Comparison of ENCODE assay signal across 8 mouse cellular contexts in genomic region chr2:116893988-116894363, GRCm38 (mm10). TPM values are rescaled to one million over a fixed set of nuclear protein-coding genes. Genes with fewer than 3 reads are reported as not detected.
DNase-seq lines count a peak whose midpoint lies in the region; ATAC-seq and TF ChIP-seq lines count a peak whose summit lies in the region.

No protein-coding gene starts in this region.

- TF ChIP-seq CTCF in MEL (IDR thresholded peaks at IDR 0.05 in 2 of 3, conservative IDR thresholded peaks at IDR 0.05 in 1 of 3; ENCODE audit: control insufficient read depth in 1 of 3, insufficient read depth in 1 of 3, low read depth in 2 of 3, low read length in 3 of 3, poor library complexity in 1 of 3, severe bottlenecking in 1 of 3), result peak; percentile 66 to 78 (median 67); a peak in 5 of 6 replicates

- peaks cover 0 to 3% of the 10 kb centered on the region in 2 experiments; a peak in 1 of 4 replicates for H3K4me1 ChIP-seq in MEL (ENCODE audit: control insufficient read depth in 1 of 2, insufficient read depth in 2 of 2, low read length in 2 of 2)
- H3K4me1 ChIP-seq in embryonic facial prominence, embryonic 11.5 days (ENCODE audit: control insufficient read depth, insufficient read depth, low read length), result no peaks in the 10 kb centered on the region
- H3K4me1 ChIP-seq in hindbrain, embryonic 12.5 days, result 0 out of 2 replicates have a peak, but pooled peaks cover 7% of the 10 kb centered on the region
- H3K4me1 ChIP-seq in limb, embryonic 14.5 days (ENCODE audit: control insufficient read depth, insufficient read depth, low read length), result peaks cover 3% of the 10 kb centered on the region; the same call in 1 of the 2 replicates
- H3K4me1 ChIP-seq in midbrain, embryonic 15.5 days, result peaks cover 6% of the 10 kb centered on the region

- DNase-seq in cerebellum, adult 11 months, result peak; percentile 18
- DNase-seq in cerebellum, postnatal 4 days (ENCODE audit: low spot score in 2 of 2), result no peak
- DNase-seq in MEL (ENCODE audit: low read depth, low spot score), result peak; percentile 67
- DNase-seq in embryonic facial prominence, embryonic 11.5 days (ENCODE audit: low spot score), result peak; percentile 85
- peak; percentile 72 for DNase-seq in limb, embryonic 14.5 days (ENCODE audit: low spot score)
- no peak for DNase-seq in gastrocnemius, postnatal 25 days

- no peak for TF ChIP-seq POLR2A in MEL (IDR thresholded peaks at IDR 0.05; ENCODE audit: control insufficient read depth in 1 of 2, insufficient read depth in 1 of 2, low read depth in 1 of 2, low read length in 2 of 2, poor library complexity in 1 of 2)
- no peak for TF ChIP-seq POLR2A in limb, embryonic 14.5 days (IDR thresholded peaks at IDR 0.05; ENCODE audit: borderline replicate concordance, extremely low read depth, insufficient read depth, insufficient read length)

- no peaks in the 10 kb centered on the region for H3K36me3 ChIP-seq in MEL (ENCODE audit: control insufficient read depth in 1 of 2, insufficient read depth in 2 of 2, low read length in 2 of 2)
- H3K36me3 ChIP-seq in embryonic facial prominence, embryonic 11.5 days (replicated peaks; ENCODE audit: control insufficient read depth, insufficient read depth, low read depth, low read length), result no peaks in the 10 kb centered on the region
- H3K36me3 ChIP-seq in hindbrain, embryonic 12.5 days, result no peaks in the 10 kb centered on the region
- H3K36me3 ChIP-seq in limb, embryonic 14.5 days (ENCODE audit: control insufficient read depth, insufficient read depth, low read length), result no peaks in the 10 kb centered on the region
- H3K36me3 ChIP-seq in midbrain, embryonic 15.5 days (replicated peaks), result no peaks in the 10 kb centered on the region

- H3K27me3 ChIP-seq in MEL (ENCODE audit: control insufficient read depth in 1 of 2, insufficient read depth in 2 of 2, low read length in 2 of 2), result no peaks in the 10 kb centered on the region
- no peaks in the 10 kb centered on the region for H3K27me3 ChIP-seq in embryonic facial prominence, embryonic 11.5 days (ENCODE audit: control insufficient read depth, insufficient read depth, low read length)
- H3K27me3 ChIP-seq in hindbrain, embryonic 12.5 days, result 0 out of 2 replicates have a peak, but pooled peaks cover 3% of the 10 kb centered on the region
- no peaks in the 10 kb centered on the region for H3K27me3 ChIP-seq in limb, embryonic 14.5 days (ENCODE audit: control insufficient read depth, insufficient read depth, low read length)
- 0 out of 2 replicates have a peak, but pooled peaks cover 1% of the 10 kb centered on the region for H3K27me3 ChIP-seq in midbrain, embryonic 15.5 days (replicated peaks)

- TF ChIP-seq EP300 in MEL (IDR thresholded peaks at IDR 0.05; ENCODE audit: low read depth in 1 of 2, low read length in 2 of 2), result no peak

- peak overlapping the region; percentile 56 for H3K4me2 ChIP-seq in embryonic facial prominence, embryonic 11.5 days (ENCODE audit: low read depth, low read length)
- peak overlapping the region; percentile 68 for H3K4me2 ChIP-seq in hindbrain, embryonic 12.5 days (replicated peaks)
- peak overlapping the region; percentile 61 for H3K4me2 ChIP-seq in limb, embryonic 14.5 days (replicated peaks; ENCODE audit: low read depth, low read length, severe bottlenecking)
- peak overlapping the region; percentile 75 for H3K4me2 ChIP-seq in midbrain, embryonic 15.5 days

- H3K27ac ChIP-seq in MEL (ENCODE audit: control insufficient read depth, low read depth, low read length), result no peak overlapping the region
- no peak overlapping the region for H3K27ac ChIP-seq in embryonic facial prominence, embryonic 11.5 days (replicated peaks; ENCODE audit: low read depth, low read length)
- H3K27ac ChIP-seq in hindbrain, embryonic 12.5 days, result no peak overlapping the region
- H3K27ac ChIP-seq in limb, embryonic 14.5 days (replicated peaks; ENCODE audit: low read depth, low read length), result no peak overlapping the region
- H3K27ac ChIP-seq in midbrain, embryonic 15.5 days, result no peak overlapping the region

- no peak overlapping the region for H3K4me3 ChIP-seq in MEL (ENCODE audit: control insufficient read depth in 1 of 2, insufficient read depth in 1 of 2, low read depth in 2 of 2, low read length in 2 of 2)
- 0 out of 2 replicates have a peak overlapping the region, but pooled peaks have one; percentile 5 for H3K4me3 ChIP-seq in embryonic facial prominence, embryonic 11.5 days (ENCODE audit: low read depth, low read length)
- peak overlapping the region; percentile 33 for H3K4me3 ChIP-seq in hindbrain, embryonic 12.5 days
- peak overlapping the region; percentile 34 for H3K4me3 ChIP-seq in limb, embryonic 14.5 days (replicated peaks; ENCODE audit: low read length)
- peak overlapping the region; percentile 39 for H3K4me3 ChIP-seq in midbrain, embryonic 15.5 days

- TF ChIP-seq RAD21 in MEL (IDR thresholded peaks at IDR 0.05; ENCODE audit: low read depth, low read length), result peak; percentile 73

- no peak overlapping the region for H3K9ac ChIP-seq in MEL (ENCODE audit: control insufficient read depth, low read depth, low read length, poor library complexity, severe bottlenecking)
- no peak overlapping the region; the same call in 1 of the 2 replicates for H3K9ac ChIP-seq in embryonic facial prominence, embryonic 11.5 days (replicated peaks; ENCODE audit: low read length)
- peak overlapping the region; percentile 59 for H3K9ac ChIP-seq in hindbrain, embryonic 12.5 days
- H3K9ac ChIP-seq in limb, embryonic 14.5 days (ENCODE audit: low read depth, low read length, severe bottlenecking), result peak overlapping the region; percentile 45; the same call in 1 of the 2 replicates
- H3K9ac ChIP-seq in midbrain, embryonic 15.5 days, result peak overlapping the region; percentile 50

- H3K79me2 ChIP-seq in MEL (ENCODE audit: control insufficient read depth, insufficient read depth, low read length, poor library complexity), result no peaks in the 10 kb centered on the region

- no peaks in the 10 kb centered on the region for H3K9me3 ChIP-seq in MEL (replicated peaks; ENCODE audit: insufficient read depth, low read length)
- no peaks in the 10 kb centered on the region for H3K9me3 ChIP-seq in embryonic facial prominence, embryonic 11.5 days (replicated peaks; ENCODE audit: control insufficient read depth, low read length)
- H3K9me3 ChIP-seq in hindbrain, embryonic 12.5 days (replicated peaks), result no peaks in the 10 kb centered on the region
- H3K9me3 ChIP-seq in limb, embryonic 14.5 days (ENCODE audit: control insufficient read depth, low read length), result no peaks in the 10 kb centered on the region
- no peaks in the 10 kb centered on the region for H3K9me3 ChIP-seq in midbrain, embryonic 15.5 days

- peak; percentile 74 for ATAC-seq in embryonic facial prominence, embryonic 11.5 days (replicated peaks; ENCODE audit: insufficient number of reproducible peaks, low FRiP score, low TSS enrichment, low read depth)
- peak; percentile 83 for ATAC-seq in hindbrain, embryonic 12.5 days (ENCODE audit: low FRiP score)
- peak; percentile 85 for ATAC-seq in limb, embryonic 14.5 days (ENCODE audit: low FRiP score, low read depth)
- ATAC-seq in midbrain, embryonic 15.5 days (replicated peaks), result peak; percentile 88

- WGBS in embryonic facial prominence, embryonic 11.5 days, result under 1% methylated on average over 9 of the region's 9 CpGs
- WGBS in hindbrain, embryonic 12.5 days, result 1% methylated on average over 9 of the region's 9 CpGs
- WGBS in limb, embryonic 14.5 days, result under 1% methylated on average over 9 of the region's 9 CpGs
- WGBS in midbrain, embryonic 15.5 days, result 2% methylated on average over 9 of the region's 9 CpGs

TF ChIP-seq in MEL, 35 proteins besides CTCF, POLR2A, EP300 and RAD21:
- TF ChIP-seq TAL1 (IDR thresholded peaks at IDR 0.05; ENCODE audit: low read length) (no peak), E2F4 (IDR thresholded peaks at IDR 0.05; ENCODE audit: borderline replicate concordance, low read depth, low read length) (no peak), KAT2A (conservative IDR thresholded peaks at IDR 0.05; ENCODE audit: low read depth, low read length) (no peak), MYC (IDR thresholded peaks at IDR 0.05; ENCODE audit: low read depth, low read length) (no peak), ZMIZ1 (IDR thresholded peaks at IDR 0.05; ENCODE audit: low read depth, low read length) (no peak), ETS1 (IDR thresholded peaks at IDR 0.05; ENCODE audit: low read depth, low read length) (no peak), SIN3A (IDR thresholded peaks at IDR 0.05; ENCODE audit: low read length) (no peak), CHD2 (IDR thresholded peaks at IDR 0.05; ENCODE audit: low read length) (no peak), GATA1 (IDR thresholded peaks at IDR 0.05; ENCODE audit: low read depth, low read length) (no peak), JUND (IDR thresholded peaks at IDR 0.05; ENCODE audit: low read depth, low read length) (no peak), TCF12 (IDR thresholded peaks at IDR 0.05; ENCODE audit: low read depth, low read length) (no peak), NELFE (IDR thresholded peaks at IDR 0.05; ENCODE audit: low read depth, low read length) (no peak), POLR2AphosphoS5 (IDR thresholded peaks at IDR 0.05; ENCODE audit: borderline replicate concordance, low read depth, low read length) (no peak), ELF1 (IDR thresholded peaks at IDR 0.05; ENCODE audit: low read depth, low read length) (no peak), SMC3 (IDR thresholded peaks at IDR 0.05; ENCODE audit: low read depth, low read length) (peak; percentile 82), MEF2A (IDR thresholded peaks at IDR 0.05; ENCODE audit: extremely low read depth, insufficient replicate concordance, low read depth, low read length, poor library complexity, severe bottlenecking) (no peak), HCFC1 (IDR thresholded peaks at IDR 0.05; ENCODE audit: low read depth, low read length) (no peak), ZC3H11A (IDR thresholded peaks at IDR 0.05; ENCODE audit: low read depth, low read length) (peak; percentile 55)

RNA-seq across cellular contexts. Expression of gene Tmco5, which starts 15.5 kb away (rescaled TPM):
- total RNA-seq in MEL (2012; rRNA removed), result not detected in 2 replicates
- not detected for polyA plus RNA-seq in MEL (2012; ENCODE audit: insufficient read depth in 1 of 2, insufficient read length in 2 of 2, low read depth in 1 of 2, low replicate concordance in 2 of 2, missing spikeins in 1 of 2)
- polyA plus RNA-seq in embryonic facial prominence, embryonic 11.5 days (2014; fragmentation: Nextera tagmentation; extraction: Ambion mirVana), result not detected in 2 replicates
- not detected in 2 replicates for polyA plus RNA-seq in hindbrain, embryonic 12.5 days (2016; fragmentation: Nextera tagmentation; extraction: Ambion mirVana)
- polyA plus RNA-seq in limb, embryonic 14.5 days (2012; rRNA removed), result not detected in 2 replicates
- polyA plus RNA-seq in limb, embryonic 14.5 days (2014; fragmentation: Nextera tagmentation; extraction: Ambion mirVana), result not detected in 2 replicates
- not detected in 2 replicates for polyA plus RNA-seq in midbrain, embryonic 15.5 days (2015; fragmentation: Nextera tagmentation; extraction: Ambion mirVana)
- total RNA-seq in gastrocnemius, postnatal 25 days (2021), result not detected

Comparison
In these comparisons a context has a peak if more than half of its experiments do, and no peak if none do; other contexts are left out.
1. DNase-seq: peak in cerebellum, adult 11 months (single experiment), MEL (single experiment), embryonic facial prominence, embryonic 11.5 days (single experiment) and limb, embryonic 14.5 days (single experiment); none in cerebellum, postnatal 4 days (0 of 2) and gastrocnemius, postnatal 25 days (single experiment).
2. H3K4me3 ChIP-seq: peak in embryonic facial prominence, embryonic 11.5 days (single experiment), hindbrain, embryonic 12.5 days (single experiment), limb, embryonic 14.5 days (single experiment) and midbrain, embryonic 15.5 days (single experiment); none in MEL (0 of 2).
3. H3K9ac ChIP-seq: peak in hindbrain, embryonic 12.5 days (single experiment), limb, embryonic 14.5 days (single experiment) and midbrain, embryonic 15.5 days (single experiment); none in MEL (single experiment) and embryonic facial prominence, embryonic 11.5 days (single experiment).
4. Peak in every context shown above with its lines, with median percentiles within 50 percentile points of each other: ATAC-seq and H3K4me2 ChIP-seq.